12 mouse cellular contexts compared by ENCODE assay signal in genomic region chr17:10031033-10031432, GRCm38 (mm10).
"Had no signal": no experiment of that assay in that cellular context is flagged by ENCODE, and none has a peak within 500 bp of the region (broad histone marks: within the 10 kb centered on the region; RNA-seq: fewer than 3 reads in every experiment).

No protein-coding gene starts in this region.

- H3K9me3 ChIP-seq: kidney, embryonic 15.5 days; liver, embryonic 13.5 days; neural tube, embryonic 13.5 days had no signal

- H3K36me3 ChIP-seq: kidney, embryonic 15.5 days; liver, embryonic 13.5 days; neural tube, embryonic 13.5 days had no signal

- H3K27me3 ChIP-seq: kidney, embryonic 15.5 days; liver, embryonic 13.5 days; neural tube, embryonic 13.5 days had no signal

- H3K9ac ChIP-seq: kidney, embryonic 15.5 days; liver, embryonic 13.5 days; neural tube, embryonic 13.5 days had no signal

- H3K4me1 ChIP-seq: neural tube, embryonic 13.5 days had no signal

- H3K4me2 ChIP-seq: kidney, embryonic 15.5 days; liver, embryonic 13.5 days; neural tube, embryonic 13.5 days had no signal

- DNase-seq: kidney, adult 8-10 months; kidney, postnatal 14 days; kidney, postnatal 4 days; liver, embryonic 13.5 days; lung, adult 2 months; lung, postnatal 14 days; lung, postnatal 4 days; midbrain, embryonic 14.5 days; thymus, adult 18-20 months; thymus, postnatal 36 days had no signal

- H3K27ac ChIP-seq: kidney, embryonic 15.5 days; liver, embryonic 13.5 days; neural tube, embryonic 13.5 days had no signal

- H3K4me3 ChIP-seq: kidney, embryonic 15.5 days; liver, embryonic 13.5 days; neural tube, embryonic 13.5 days had no signal
